Mouse (Mus musculus): ENCODE data around the gene Oaz3. TPM values are rescaled to one million over a fixed set of nuclear protein-coding genes. Genes with fewer than 3 reads are reported as not detected.

Oaz3 gene
- polyA plus RNA-seq (2016; fragmentation: Nextera tagmentation; extraction: Ambion mirVana) = 1.1 and 1.6 TPM in 2 replicates

- Histone ChIP-seq H3K27me3 (no peaks in the 10 kb centered on the region), H3K4me2 (replicated peaks) (peak within 1 kb of the TSS; percentile 85), H3K9ac (replicated peaks) (peak within 1 kb of the TSS; percentile 94), H3K9me3 (no peaks in the 10 kb centered on the region), H3K4me3 (peak within 1 kb of the TSS; percentile 96), H3K27ac (replicated peaks) (peak within 1 kb of the TSS; percentile 65), H3K36me3 (peaks cover 39% of the 10 kb centered on the region), H3K4me1 (peaks cover 14% of the 10 kb centered on the region)
- WGBS = 1% methylated on average over 24 of the region's 24 CpGs
- no peak for ATAC-seq (ENCODE audit: low FRiP score, low read depth)
These were observed at the start of gene Oaz3 for GRCm38 (mm10) chr3:94443597-94443964. Gene Oaz3 (minus strand): TSS chr3:94443915.

GRCm38 (mm10) chr3:94487581-94487980 lies 43.9 kb upstream of the Oaz3 start:
- 0 out of 2 replicates have a peak overlapping the region, but pooled peaks have one; percentile 32 for H3K27ac ChIP-seq (replicated peaks)
- 87% methylated on average over 6 of the region's 6 CpGs for WGBS
- no peaks in the 10 kb centered on the region for H3K9me3 ChIP-seq
- no peaks in the 10 kb centered on the region for H3K27me3 ChIP-seq
- ATAC-seq (ENCODE audit: low FRiP score, low read depth) = no peak
- no peak overlapping the region for H3K4me2 ChIP-seq (replicated peaks)
- H3K4me1 ChIP-seq = peaks cover 78% of the 10 kb centered on the region
- H3K36me3 ChIP-seq = peaks cover 66% of the 10 kb centered on the region
- no peak overlapping the region for H3K9ac ChIP-seq (replicated peaks)
- no peak overlapping the region for H3K4me3 ChIP-seq

DNA sequence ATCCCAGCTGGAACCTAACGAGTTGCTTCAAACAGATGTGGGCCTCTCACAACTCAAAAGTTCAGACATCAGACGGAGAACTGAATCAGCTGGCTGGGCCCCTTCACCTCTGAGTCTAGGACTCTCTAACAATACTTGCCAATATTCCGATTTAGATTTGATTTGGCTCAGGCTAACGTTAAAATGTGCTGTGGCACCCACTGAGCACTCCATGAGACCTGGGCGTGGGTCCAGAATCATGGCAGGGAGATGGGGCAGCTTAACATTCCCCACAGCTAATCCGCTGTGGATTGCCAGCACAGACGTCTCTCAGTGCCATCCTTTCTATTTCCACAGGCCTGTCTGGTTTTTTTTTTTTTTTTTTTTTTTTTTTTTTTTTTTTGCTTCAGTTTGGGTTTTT lies 42.2 kb upstream of the Oaz3 start:
- Histone ChIP-seq H3K36me3 (peaks cover 70% of the 10 kb centered on the region), H3K27me3 (no peaks in the 10 kb centered on the region), H3K27ac (replicated peaks) (peak overlapping the region; percentile 92; the same call in 1 of the 2 replicates), H3K4me3 (no peak overlapping the region), H3K4me2 (replicated peaks) (no peak overlapping the region), H3K9me3 (no peaks in the 10 kb centered on the region), H3K4me1 (peaks cover 85% of the 10 kb centered on the region), H3K9ac (replicated peaks) (no peak overlapping the region)
- 59% methylated on average over 7 of the region's 7 CpGs for WGBS
- no peak for ATAC-seq (ENCODE audit: low FRiP score, low read depth)

GRCm38 (mm10) chr3:94483790-94484439 lies 40.2 kb upstream of the Oaz3 start:
- peak overlapping the region; percentile 35; the same call in 1 of the 2 replicates for H3K9ac ChIP-seq (replicated peaks)
- H3K4me2 ChIP-seq (replicated peaks) = peak overlapping the region; percentile 77
- ATAC-seq (ENCODE audit: low FRiP score, low read depth) = peak; percentile 95
- H3K4me1 ChIP-seq = peaks cover 83% of the 10 kb centered on the region
- H3K4me3 ChIP-seq = peak overlapping the region; percentile 20
- peaks cover 53% of the 10 kb centered on the region for H3K36me3 ChIP-seq
- no peaks in the 10 kb centered on the region for H3K27me3 ChIP-seq
- WGBS = 8% methylated on average over 20 of the region's 20 CpGs
- H3K9me3 ChIP-seq = no peaks in the 10 kb centered on the region
- H3K27ac ChIP-seq (replicated peaks) = peak overlapping the region; percentile 92

DNA sequence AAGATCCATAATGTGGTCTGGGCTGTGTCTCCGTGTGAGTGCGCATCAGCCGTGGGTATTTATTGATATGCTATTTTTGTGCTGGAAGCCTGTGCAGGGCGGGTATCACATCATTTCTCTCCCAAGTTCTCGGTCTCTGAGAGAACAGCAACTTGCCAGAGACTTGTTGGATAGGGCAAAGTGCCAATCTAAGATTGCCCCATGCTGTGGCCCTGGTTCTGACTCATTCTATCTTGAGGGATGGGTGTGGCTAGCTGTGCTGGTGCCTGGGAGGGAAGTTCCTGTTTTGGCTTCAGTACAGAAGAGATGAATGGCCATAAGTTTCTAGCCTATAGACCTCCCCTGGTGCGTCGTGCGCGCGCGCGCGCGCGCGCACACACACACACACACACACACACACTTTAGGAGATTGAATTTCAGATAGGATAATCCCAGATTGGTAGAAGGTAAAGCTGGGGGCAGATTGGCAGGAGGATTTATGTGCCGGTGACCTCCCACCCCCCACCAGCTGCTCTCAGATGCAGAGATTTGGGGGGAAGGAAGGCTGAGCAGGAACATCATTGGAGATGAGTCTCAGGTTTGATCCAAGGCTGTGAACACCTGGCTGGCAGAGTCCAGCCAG lies 39.2 kb upstream of the Oaz3 start:
- Histone ChIP-seq H3K9ac (replicated peaks) (no peak overlapping the region), H3K9me3 (no peaks in the 10 kb centered on the region), H3K36me3 (peaks cover 43% of the 10 kb centered on the region), H3K27ac (replicated peaks) (peak overlapping the region; percentile 92), H3K4me1 (peaks cover 86% of the 10 kb centered on the region), H3K27me3 (0 out of 2 replicates have a peak, but pooled peaks cover 4% of the 10 kb centered on the region), H3K4me2 (replicated peaks) (peak overlapping the region; percentile 77), H3K4me3 (0 out of 2 replicates have a peak overlapping the region, but pooled peaks have one; percentile 1)
- ATAC-seq (ENCODE audit: low FRiP score, low read depth) = no peak
- 83% methylated on average over 17 of the region's 17 CpGs for WGBS

DNA sequence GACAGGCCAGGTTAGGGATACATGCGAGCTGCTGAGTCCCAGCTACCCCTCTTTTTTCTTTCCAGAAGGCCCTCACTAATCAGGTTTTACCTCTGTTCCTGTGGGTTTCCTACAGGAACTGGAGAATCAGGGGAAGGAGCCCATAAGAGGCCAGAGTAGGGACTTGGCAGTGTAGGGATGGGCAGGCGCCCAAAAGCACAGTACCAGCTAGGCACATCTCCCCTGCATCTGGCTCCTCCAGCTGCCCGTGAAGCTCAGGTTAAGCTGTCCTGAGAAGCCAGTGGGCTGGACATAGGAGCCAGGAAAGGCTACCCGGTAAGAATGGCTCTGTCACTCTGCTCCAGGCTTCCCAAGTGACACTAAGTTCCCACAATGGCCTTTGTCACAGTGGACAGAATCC lies 37.7 kb upstream of the Oaz3 start:
- Histone ChIP-seq H3K27me3 (0 out of 2 replicates have a peak, but pooled peaks cover 4% of the 10 kb centered on the region), H3K4me1 (peaks cover 87% of the 10 kb centered on the region), H3K9me3 (no peaks in the 10 kb centered on the region), H3K27ac (replicated peaks) (peak overlapping the region; percentile 92), H3K9ac (replicated peaks) (peak overlapping the region; percentile 79), H3K36me3 (peaks cover 28% of the 10 kb centered on the region), H3K4me2 (replicated peaks) (peak overlapping the region; percentile 77), H3K4me3 (peak overlapping the region; percentile 67; the same call in 1 of the 2 replicates)
- no peak for ATAC-seq (ENCODE audit: low FRiP score, low read depth)
- 69% methylated on average over 4 of the region's 4 CpGs for WGBS

DNA sequence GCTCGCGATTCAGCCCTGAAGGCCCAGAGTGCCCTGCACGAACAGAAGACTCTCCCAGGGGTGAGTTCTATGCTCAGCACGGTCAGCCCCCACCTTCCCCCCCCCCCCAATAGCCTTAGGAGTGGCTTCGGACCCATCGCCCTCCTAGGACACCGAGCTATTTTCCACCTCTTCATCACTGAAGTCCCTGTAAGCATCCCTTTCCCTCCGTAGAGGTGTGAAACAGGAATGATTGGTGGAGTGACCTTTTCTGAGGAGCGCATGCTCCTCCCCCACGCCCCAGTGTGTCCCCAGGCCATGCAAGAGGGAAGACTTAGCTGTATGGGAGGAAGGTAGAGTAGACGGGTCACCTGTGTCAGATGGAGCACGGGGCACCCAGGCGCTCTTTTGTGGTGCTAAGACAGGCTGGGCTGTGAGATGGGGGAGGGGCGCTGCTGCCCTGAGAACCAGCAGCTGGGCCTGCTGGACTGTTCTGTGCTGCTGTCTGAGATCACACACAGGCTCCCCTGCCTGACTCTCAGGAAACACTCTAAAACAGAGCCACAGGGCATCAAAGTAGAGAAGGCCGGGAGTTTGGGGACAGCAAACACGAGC lies 36.7 kb upstream of the Oaz3 start, which contains the start of gene Riiad1:
TSS of gene Riiad1 (minus strand) at position 51 of the 594 bp plus-strand sequence.
- Histone ChIP-seq H3K9me3 (no peaks in the 10 kb centered on the region), H3K4me1 (peaks cover 84% of the 10 kb centered on the region), H3K9ac (replicated peaks) (peak within 1 kb of the TSS; percentile 79), H3K4me2 (replicated peaks) (peak within 1 kb of the TSS; percentile 77), H3K27me3 (0 out of 2 replicates have a peak, but pooled peaks cover 4% of the 10 kb centered on the region), H3K27ac (replicated peaks) (peak within 1 kb of the TSS; percentile 93), H3K4me3 (peak within 1 kb of the TSS; percentile 67), H3K36me3 (peaks cover 23% of the 10 kb centered on the region)
- ATAC-seq (ENCODE audit: low FRiP score, low read depth) = no peak
- WGBS = 10% methylated on average over 16 of the region's 16 CpGs

DNA sequence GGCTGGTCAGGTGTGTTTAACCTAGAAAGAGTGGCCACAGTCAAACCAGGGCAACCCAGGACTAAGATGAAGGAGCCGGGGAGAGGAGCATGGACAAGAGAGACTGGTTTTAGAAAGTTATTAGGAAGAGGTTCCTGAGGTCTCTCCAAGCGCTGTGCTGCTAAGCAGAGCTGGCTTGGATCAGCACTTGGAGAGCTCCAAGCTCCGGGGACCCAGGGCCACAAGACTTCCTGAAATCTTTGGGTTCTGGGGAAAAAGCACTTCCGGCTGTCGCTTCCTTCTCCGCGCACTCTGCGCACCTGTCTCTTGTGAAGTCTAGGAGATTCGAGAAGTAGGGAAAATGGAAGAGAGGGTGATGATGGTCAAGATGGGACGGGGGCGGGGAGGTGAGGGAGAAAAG lies 35.8 kb upstream of the Oaz3 start:
- 12% methylated on average over 11 of the region's 11 CpGs for WGBS
- H3K27ac ChIP-seq (replicated peaks) = peak overlapping the region; percentile 93; the same call in 1 of the 2 replicates
- H3K4me1 ChIP-seq = peaks cover 76% of the 10 kb centered on the region

GRCm38 (mm10) chr3:94478591-94479169 lies 35.0 kb upstream of the Oaz3 start:
- Histone ChIP-seq H3K27ac (replicated peaks) (peak overlapping the region; percentile 93), H3K4me2 (replicated peaks) (peak overlapping the region; percentile 77), H3K9ac (replicated peaks) (peak overlapping the region; percentile 79), H3K4me1 (peaks cover 69% of the 10 kb centered on the region), H3K36me3 (peaks cover 21% of the 10 kb centered on the region), H3K4me3 (peak overlapping the region; percentile 67), H3K9me3 (no peaks in the 10 kb centered on the region), H3K27me3 (0 out of 2 replicates have a peak, but pooled peaks cover 4% of the 10 kb centered on the region)
- ATAC-seq (ENCODE audit: low FRiP score, low read depth) = peak; percentile 4
- WGBS = 0% methylated on average over 8 of the region's 9 CpGs

More for the DNA sequence above, 35.8 kb upstream of the Oaz3 start:
- H3K4me3 ChIP-seq = peak overlapping the region; percentile 67
- peak overlapping the region; percentile 77 for H3K4me2 ChIP-seq (replicated peaks)
- H3K36me3 ChIP-seq = peaks cover 21% of the 10 kb centered on the region
- H3K27me3 ChIP-seq = 0 out of 2 replicates have a peak, but pooled peaks cover 4% of the 10 kb centered on the region
- peak overlapping the region; percentile 79 for H3K9ac ChIP-seq (replicated peaks)
- ATAC-seq (ENCODE audit: low FRiP score, low read depth) = no peak
- H3K9me3 ChIP-seq = no peaks in the 10 kb centered on the region

- Histone ChIP-seq H3K4me1 (peaks cover 67% of the 10 kb centered on the region), H3K4me2 (replicated peaks) (peak within 1 kb of the TSS; percentile 77), H3K4me3 (peak within 1 kb of the TSS; percentile 67), H3K36me3 (peaks cover 21% of the 10 kb centered on the region), H3K27ac (replicated peaks) (peak within 1 kb of the TSS; percentile 93), H3K9ac (replicated peaks) (peak within 1 kb of the TSS; percentile 79), H3K9me3 (no peaks in the 10 kb centered on the region), H3K27me3 (0 out of 2 replicates have a peak, but pooled peaks cover 4% of the 10 kb centered on the region)
- under 1% methylated on average over 14 of the region's 14 CpGs for WGBS
- peak; percentile 91 for ATAC-seq (ENCODE audit: low FRiP score, low read depth)
These were observed 34.3 kb upstream of the Oaz3 start, which contains the start of gene Celf3 for GRCm38 (mm10) chr3:94477981-94478422. Gene Celf3 (plus strand): TSS chr3:94478295.

- Histone ChIP-seq H3K4me2 (replicated peaks) (peak overlapping the region; percentile 77), H3K27me3 (0 out of 2 replicates have a peak, but pooled peaks cover 4% of the 10 kb centered on the region), H3K27ac (replicated peaks) (peak overlapping the region; percentile 93), H3K4me1 (peaks cover 67% of the 10 kb centered on the region), H3K9me3 (no peaks in the 10 kb centered on the region), H3K4me3 (peak overlapping the region; percentile 67), H3K9ac (replicated peaks) (peak overlapping the region; percentile 79), H3K36me3 (peaks cover 18% of the 10 kb centered on the region)
- 29% methylated on average over 4 of the region's 4 CpGs for WGBS
- no peak; the same call in 1 of the 2 replicates for ATAC-seq (ENCODE audit: low FRiP score, low read depth)
These were observed 33.7 kb upstream of the Oaz3 start for GRCm38 (mm10) chr3:94477444-94477843.

Data from midbrain, embryonic 12.5 days (tissue).